ENCODE assay signal across 8 mouse cellular contexts in the genomic region with DNA sequence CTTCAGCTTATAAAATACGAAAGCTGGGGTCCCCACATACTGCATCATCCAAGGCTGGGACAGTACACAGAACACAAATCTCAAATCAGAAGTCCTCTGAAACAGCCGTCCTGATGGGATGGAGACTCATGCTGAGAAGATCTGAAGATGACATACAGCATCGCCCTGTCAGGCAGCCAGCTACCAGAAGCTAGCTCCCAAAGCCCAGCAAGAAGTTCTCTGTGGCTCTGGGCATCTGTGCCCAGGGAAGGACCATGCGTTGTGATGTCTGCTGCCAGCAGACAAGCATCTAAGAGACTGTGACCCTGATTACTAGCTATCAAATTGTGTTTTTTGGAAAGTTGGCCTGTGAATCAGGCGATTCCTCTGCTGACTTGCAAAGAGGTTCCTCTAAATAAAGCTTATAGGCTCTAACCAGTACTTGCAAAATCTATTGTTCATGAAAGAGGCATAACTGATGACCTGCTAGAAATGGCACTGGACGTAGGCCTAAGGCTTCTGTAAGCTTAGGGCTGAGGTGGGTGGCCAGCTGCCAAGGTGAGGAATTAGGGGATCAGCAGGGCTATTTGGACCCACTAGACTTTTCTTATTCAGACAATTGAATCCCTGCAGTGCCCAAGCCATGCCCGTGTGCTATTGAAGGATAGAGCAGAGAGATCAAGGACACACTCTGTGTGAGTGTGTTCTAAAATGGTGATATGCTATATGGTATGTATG.
A peak's percentile ranks its signal among the peaks of the same experiment; 100 is the strongest.
DNase-seq lines count a peak whose midpoint lies in the region; ATAC-seq and TF ChIP-seq lines count a peak whose summit lies in the region.
"Had no signal": no experiment of that assay in that cellular context is flagged by ENCODE, and none has a peak within 500 bp of the region (broad histone marks: within the 10 kb centered on the region; RNA-seq: fewer than 3 reads in every experiment).

No protein-coding gene starts in this region.

- H3K9ac ChIP-seq in forebrain, embryonic 11.5 days (ENCODE audit: low read length), result peak overlapping the region; percentile 61
- no peak overlapping the region for H3K9ac ChIP-seq in intestine, embryonic 15.5 days

- WGBS in forebrain, embryonic 11.5 days, result 46% methylated on average over 7 of the region's 7 CpGs
- 70% methylated on average over 7 of the region's 7 CpGs for WGBS in intestine, embryonic 15.5 days
- 57% methylated on average over 7 of the region's 7 CpGs for WGBS in olfactory bulb, adult 2 months

- DNase-seq in left cerebral cortex, postnatal 4 days, result peak; percentile 64
- DNase-seq in left cerebral cortex, postnatal 25 days (ENCODE audit: low spot score in 2 of 2), result no peak
- DNase-seq in forebrain, embryonic 11.5 days (ENCODE audit: low spot score), result no peak
- no peak for DNase-seq in embryo, embryonic 9.5 days (ENCODE audit: extremely low spot score)
- no peak for DNase-seq in left cerebral cortex, adult 11 months (ENCODE audit: low spot score)
- DNase-seq: thymus, adult 18-20 months had no signal

- no peak for ATAC-seq in forebrain, embryonic 11.5 days (replicated peaks; ENCODE audit: low FRiP score)
- ATAC-seq in intestine, embryonic 15.5 days, result no peak

- no peak for TF ChIP-seq POLR2A in olfactory bulb, adult 2 months (IDR thresholded peaks at IDR 0.05; ENCODE audit: insufficient read depth, low read depth, low read length)

- H3K27ac ChIP-seq in forebrain, embryonic 11.5 days (ENCODE audit: low read depth, low read length), result peak overlapping the region; percentile 96
- H3K27ac ChIP-seq in intestine, embryonic 15.5 days, result peak overlapping the region; percentile 81
- peak overlapping the region; percentile 98 for H3K27ac ChIP-seq in olfactory bulb, adult 2 months (ENCODE audit: insufficient read depth, low read depth, low read length)

- peaks cover 21% of the 10 kb centered on the region; the same call in 1 of the 2 replicates for H3K4me1 ChIP-seq in forebrain, embryonic 11.5 days (replicated peaks; ENCODE audit: control insufficient read depth, insufficient read depth, low read length)
- H3K4me1 ChIP-seq in intestine, embryonic 15.5 days (replicated peaks), result peaks cover 34% of the 10 kb centered on the region
- H3K4me1 ChIP-seq in olfactory bulb, adult 2 months (ENCODE audit: control insufficient read depth, insufficient read depth, low read length), result peaks cover 20% of the 10 kb centered on the region

- H3K4me2 ChIP-seq in forebrain, embryonic 11.5 days (ENCODE audit: low read depth, low read length, severe bottlenecking), result peak overlapping the region; percentile 43
- H3K4me2 ChIP-seq in intestine, embryonic 15.5 days (replicated peaks), result no peak overlapping the region

- H3K27me3 ChIP-seq in forebrain, embryonic 11.5 days (ENCODE audit: control insufficient read depth, insufficient read depth, low read length), result no peaks in the 10 kb centered on the region
- H3K27me3 ChIP-seq in intestine, embryonic 15.5 days (replicated peaks), result peaks cover 2% of the 10 kb centered on the region; the same call in 1 of the 2 replicates

- no peaks in the 10 kb centered on the region for H3K36me3 ChIP-seq in forebrain, embryonic 11.5 days (ENCODE audit: control insufficient read depth, insufficient read depth, low read length)
- H3K36me3 ChIP-seq in intestine, embryonic 15.5 days, result no peaks in the 10 kb centered on the region

- TF ChIP-seq CTCF in olfactory bulb, adult 2 months (IDR thresholded peaks at IDR 0.05; ENCODE audit: insufficient read depth, low read depth, low read length), result no peak

- intact Hi-C loops in left cerebral cortex, postnatal 4 days (cut with DNase I), result no loop called here
- intact Hi-C loops in left cerebral cortex, postnatal 25 days (cut with DNase I), result no loop called here

- H3K9me3 ChIP-seq in forebrain, embryonic 11.5 days (ENCODE audit: control insufficient read depth, low read length), result no peaks in the 10 kb centered on the region
- H3K9me3 ChIP-seq in intestine, embryonic 15.5 days, result no peaks in the 10 kb centered on the region

- H3K4me3 ChIP-seq in forebrain, embryonic 11.5 days (ENCODE audit: low read depth, low read length), result no peak overlapping the region
- no peak overlapping the region for H3K4me3 ChIP-seq in intestine, embryonic 15.5 days (replicated peaks)
- no peak overlapping the region for H3K4me3 ChIP-seq in olfactory bulb, adult 2 months (ENCODE audit: insufficient read depth, low read depth, low read length)
